Comparison of ENCODE assay signal across 8 mouse cellular contexts in genomic region chr3:144203988-144204412, GRCm38 (mm10). TPM values are rescaled to one million over a fixed set of nuclear protein-coding genes. Genes with fewer than 3 reads are reported as not detected.
DNase-seq lines count a peak whose midpoint lies in the region; ATAC-seq and TF ChIP-seq lines count a peak whose summit lies in the region.

No protein-coding gene starts in this region.

- no peak for DNase-seq in cerebellum, adult 2 months
- no peak for DNase-seq in cerebellum, adult 18-20 months
- no peak for DNase-seq in forebrain, embryonic 10.5 days (ENCODE audit: extremely low spot score, low spot score)
- no peak for DNase-seq in frontal cortex, postnatal 25 days (ENCODE audit: low spot score in 2 of 2)
- no peak for DNase-seq in T-cell, adult 2 months (ENCODE audit: low spot score)

- ATAC-seq in limb, embryonic 13.5 days (ENCODE audit: low FRiP score, low read depth), result no peak
- no peak for ATAC-seq in stomach, embryonic 15.5 days (ENCODE audit: insufficient read depth, low FRiP score, low read depth)

- H3K9ac ChIP-seq in limb, embryonic 13.5 days, result peak overlapping the region; percentile 95
- peak overlapping the region; percentile 89 for H3K9ac ChIP-seq in stomach, embryonic 15.5 days

- peak overlapping the region; percentile 85 for H3K4me3 ChIP-seq in cerebellum, adult 2 months (replicated peaks; ENCODE audit: insufficient read depth, low read depth, low read length)
- peak overlapping the region; percentile 74 for H3K4me3 ChIP-seq in C2C12 (ENCODE audit: insufficient read depth, poor library complexity, severe bottlenecking)
- H3K4me3 ChIP-seq in forebrain, embryonic 10.5 days, result peak overlapping the region; percentile 87
- H3K4me3 ChIP-seq in limb, embryonic 13.5 days, result peak overlapping the region; percentile 72
- H3K4me3 ChIP-seq in stomach, embryonic 15.5 days (replicated peaks), result peak overlapping the region; percentile 73

- no peak for TF ChIP-seq CTCF in cerebellum, adult 2 months (IDR thresholded peaks at IDR 0.05; ENCODE audit: borderline replicate concordance, insufficient read depth, low read depth, low read length)
- TF ChIP-seq CTCF in C2C12 (IDR thresholded peaks at IDR 0.05; ENCODE audit: control insufficient read depth, insufficient read depth, insufficient read length), result no peak

- WGBS in cerebellum, adult 2 months, result 10% methylated on average over 5 of the region's 5 CpGs
- WGBS in forebrain, embryonic 10.5 days, result 0% methylated on average over 5 of the region's 5 CpGs
- WGBS in limb, embryonic 13.5 days, result 1% methylated on average over 5 of the region's 5 CpGs
- 1% methylated on average over 5 of the region's 5 CpGs for WGBS in stomach, embryonic 15.5 days

- peak overlapping the region; percentile 96 for H3K4me2 ChIP-seq in limb, embryonic 13.5 days (replicated peaks)
- peak overlapping the region; percentile 88 for H3K4me2 ChIP-seq in stomach, embryonic 15.5 days

- H3K27ac ChIP-seq in cerebellum, adult 2 months (ENCODE audit: insufficient read depth, low read length), result no peak overlapping the region
- peak overlapping the region; percentile 98 for H3K27ac ChIP-seq in forebrain, embryonic 10.5 days
- H3K27ac ChIP-seq in limb, embryonic 13.5 days, result peak overlapping the region; percentile 98
- peak overlapping the region; percentile 99 for H3K27ac ChIP-seq in stomach, embryonic 15.5 days

- H3K36me3 ChIP-seq in C2C12 (ENCODE audit: control insufficient read depth, insufficient read depth), result peaks cover 24% of the 10 kb centered on the region
- peaks cover 18% of the 10 kb centered on the region for H3K36me3 ChIP-seq in forebrain, embryonic 10.5 days (replicated peaks)
- H3K36me3 ChIP-seq in limb, embryonic 13.5 days, result peaks cover 20% of the 10 kb centered on the region
- H3K36me3 ChIP-seq in stomach, embryonic 15.5 days, result no peaks in the 10 kb centered on the region

- H3ac ChIP-seq in C2C12 (ENCODE audit: control insufficient read depth, insufficient read length, low read depth), result peak overlapping the region; percentile 99

- peaks cover 59% of the 10 kb centered on the region for H3K79me2 ChIP-seq in C2C12 (ENCODE audit: control insufficient read depth, insufficient read depth)

- no peak for TF ChIP-seq POLR2A in cerebellum, adult 2 months (IDR thresholded peaks at IDR 0.05; ENCODE audit: borderline replicate concordance, insufficient read depth, low read length)

- peaks cover 35% of the 10 kb centered on the region for H3K79me3 ChIP-seq in C2C12 (ENCODE audit: low read depth)

- no peaks in the 10 kb centered on the region for H3K27me3 ChIP-seq in cerebellum, adult 2 months (ENCODE audit: control insufficient read depth, insufficient read depth, low read length)
- no peaks in the 10 kb centered on the region for H3K27me3 ChIP-seq in C2C12 (ENCODE audit: control insufficient read depth, insufficient read depth, insufficient read length)
- H3K27me3 ChIP-seq in forebrain, embryonic 10.5 days (ENCODE audit: poor library complexity, severe bottlenecking), result peaks cover 36% of the 10 kb centered on the region
- H3K27me3 ChIP-seq in limb, embryonic 13.5 days, result no peaks in the 10 kb centered on the region
- H3K27me3 ChIP-seq in stomach, embryonic 15.5 days (replicated peaks), result no peaks in the 10 kb centered on the region

- no peaks in the 10 kb centered on the region for H3K4me1 ChIP-seq in cerebellum, adult 2 months (ENCODE audit: control insufficient read depth, insufficient read depth, low read length)
- H3K4me1 ChIP-seq in forebrain, embryonic 10.5 days, result peaks cover 56% of the 10 kb centered on the region
- H3K4me1 ChIP-seq in limb, embryonic 13.5 days, result peaks cover 36% of the 10 kb centered on the region
- peaks cover 9% of the 10 kb centered on the region for H3K4me1 ChIP-seq in stomach, embryonic 15.5 days

- no peaks in the 10 kb centered on the region for H3K9me3 ChIP-seq in forebrain, embryonic 10.5 days
- H3K9me3 ChIP-seq in limb, embryonic 13.5 days, result no peaks in the 10 kb centered on the region
- no peaks in the 10 kb centered on the region for H3K9me3 ChIP-seq in stomach, embryonic 15.5 days

TF ChIP-seq in C2C12, 6 proteins besides CTCF, POLR2A, EP300 and RAD21:
- TF ChIP-seq CEBPB (IDR thresholded peaks at IDR 0.05; ENCODE audit: low read depth) (no peak), MAX (IDR thresholded peaks at IDR 0.05) (no peak), MYOD1 (IDR thresholded peaks at IDR 0.05; ENCODE audit: control insufficient read depth, insufficient read length, low read depth) (no peak), FOSL1 (IDR thresholded peaks at IDR 0.05; ENCODE audit: insufficient read depth, low read length, poor library complexity, severe bottlenecking) (no peak), MYOG (IDR thresholded peaks at IDR 0.05; ENCODE audit: control insufficient read depth, extremely low read depth, insufficient read length) (no peak), USF1 (IDR thresholded peaks at IDR 0.05; ENCODE audit: low read depth) (no peak)

RNA-seq across cellular contexts. Expression of gene Lmo4, which starts 1.0 kb away (rescaled TPM):
- polyA plus RNA-seq in cerebellum, adult 2 months (2012; rRNA removed), result 45.3 and 49.1 TPM in 2 replicates
- polyA plus RNA-seq in C2C12 (2012; fragmentation: generic; extraction: Trizol), result 39.7 TPM
- polyA plus RNA-seq in forebrain, embryonic 10.5 days (2016; fragmentation: Nextera tagmentation; extraction: Ambion mirVana), result 31.6 and 36.2 TPM in 2 replicates
- 87.5 and 94.4 TPM in 2 replicates for polyA plus RNA-seq in limb, embryonic 13.5 days (2015; fragmentation: Nextera tagmentation; extraction: Ambion mirVana)
- 68.3 and 69.3 TPM in 2 replicates for polyA plus RNA-seq in stomach, embryonic 15.5 days (2015; fragmentation: Nextera tagmentation; extraction: Ambion mirVana)
